Mouse (Mus musculus) forebrain, embryonic 13.5 days (tissue): ENCODE results near the gene Ergic1. TPM values are rescaled to one million over a fixed set of nuclear protein-coding genes. Genes with fewer than 3 reads are reported as not detected.

Experiments
- ATAC-seq: fragments of 200-750 bp; cut with Nextera tagmentation; 2 replicates; pipeline ENCODE4 v1.8.0; 2017
- H3K27ac ChIP-seq: fragments of 300-500 bp; sonication (generic); 2 replicates; pipeline ENCODE4 v1.5.1; 2015; ENCODE audit warnings: inconsistent platforms, mild to moderate bottlenecking, moderate library complexity
- H3K27me3 ChIP-seq: fragments of 300-500 bp; sonication (generic); 2 replicates; pipeline ENCODE4 v1.6.1; 2015; ENCODE audit warnings: mild to moderate bottlenecking, inconsistent platforms
- H3K36me3 ChIP-seq: fragments of 300-500 bp; sonication (generic); 2 replicates; pipeline ENCODE4 v1.6.1; 2015; ENCODE audit warnings: mild to moderate bottlenecking, inconsistent platforms; ENCODE audit not compliant: poor library complexity, severe bottlenecking
- H3K4me1 ChIP-seq: fragments of 300-500 bp; sonication (generic); 2 replicates; pipeline ENCODE4 v1.6.1; 2015; ENCODE audit warnings: inconsistent platforms
- H3K4me2 ChIP-seq: fragments of 300-500 bp; sonication (generic); 2 replicates; pipeline ENCODE4 v1.6.1; 2015; ENCODE audit warnings: inconsistent platforms, mild to moderate bottlenecking, moderate library complexity
- H3K4me3 ChIP-seq: fragments of 300-500 bp; sonication (generic); 2 replicates; pipeline ENCODE4 v1.5.1; 2015; ENCODE audit warnings: mild to moderate bottlenecking, inconsistent platforms
- H3K9ac ChIP-seq: fragments of 300-500 bp; sonication (generic); 2 replicates; pipeline ENCODE4 v1.6.1; 2015; ENCODE audit warnings: mild to moderate bottlenecking, inconsistent platforms
- H3K9me3 ChIP-seq: fragments of 300-500 bp; sonication (generic); replicated peaks from 2 replicates; pipeline ENCODE4 v1.6.1; 2016; ENCODE audit warnings: inconsistent platforms
- WGBS: fragments of 180-500 bp; shearing (Covaris S2); methylation state at CpG from one replicate; pipeline ENCODE4 v1.1.7; 2015; 5-methylcytosine and 5-hydroxymethylcytosine counted together
- polyA plus RNA-seq: library from polyadenylated mRNA; unstranded; fragments of >200 nt; fragmentation: Nextera tagmentation; extraction: Ambion mirVana; gene quantifications from 2 replicates; pipeline ENCODE4 v1.2.1, GENCODE M21; 2015

The Ergic1 gene
- 95.9 and 109 TPM in 2 replicates for polyA plus RNA-seq

DNA sequence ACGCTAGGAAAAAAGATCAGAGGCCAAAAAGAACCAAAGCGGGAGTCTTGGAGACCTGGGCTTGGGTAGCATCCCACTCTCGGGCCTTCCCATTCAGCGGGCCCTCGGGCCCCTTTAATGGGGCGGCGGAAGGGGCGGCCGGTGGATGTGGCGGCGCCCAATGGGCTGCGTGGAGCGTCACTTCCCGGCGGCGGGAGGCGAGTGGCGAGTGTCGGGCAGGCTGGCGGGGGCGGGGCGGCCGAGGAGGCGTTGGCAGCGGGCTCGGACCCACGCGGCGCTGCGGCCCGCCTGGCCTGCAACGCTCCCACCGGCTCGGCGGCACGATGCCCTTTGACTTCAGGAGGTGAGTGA, at the start of gene Ergic1:
TSS of gene Ergic1 (plus strand) at position 200 of the 351 bp plus-strand sequence.
- Histone ChIP-seq H3K4me2 (peak within 1 kb of the TSS; percentile 97), H3K36me3 (peaks cover 29% of the 10 kb centered on the region), H3K4me3 (peak within 1 kb of the TSS; percentile 83), H3K27me3 (0 out of 2 replicates have a peak, but pooled peaks cover 3% of the 10 kb centered on the region), H3K9ac (peak within 1 kb of the TSS; percentile 94), H3K9me3 (0 out of 2 replicates have a peak, but pooled peaks cover 3% of the 10 kb centered on the region), H3K4me1 (peaks cover 33% of the 10 kb centered on the region), H3K27ac (peak within 1 kb of the TSS; percentile 69)
- ATAC-seq, result peak; percentile 98
- under 1% methylated on average over 32 of the region's 36 CpGs for WGBS

DNA sequence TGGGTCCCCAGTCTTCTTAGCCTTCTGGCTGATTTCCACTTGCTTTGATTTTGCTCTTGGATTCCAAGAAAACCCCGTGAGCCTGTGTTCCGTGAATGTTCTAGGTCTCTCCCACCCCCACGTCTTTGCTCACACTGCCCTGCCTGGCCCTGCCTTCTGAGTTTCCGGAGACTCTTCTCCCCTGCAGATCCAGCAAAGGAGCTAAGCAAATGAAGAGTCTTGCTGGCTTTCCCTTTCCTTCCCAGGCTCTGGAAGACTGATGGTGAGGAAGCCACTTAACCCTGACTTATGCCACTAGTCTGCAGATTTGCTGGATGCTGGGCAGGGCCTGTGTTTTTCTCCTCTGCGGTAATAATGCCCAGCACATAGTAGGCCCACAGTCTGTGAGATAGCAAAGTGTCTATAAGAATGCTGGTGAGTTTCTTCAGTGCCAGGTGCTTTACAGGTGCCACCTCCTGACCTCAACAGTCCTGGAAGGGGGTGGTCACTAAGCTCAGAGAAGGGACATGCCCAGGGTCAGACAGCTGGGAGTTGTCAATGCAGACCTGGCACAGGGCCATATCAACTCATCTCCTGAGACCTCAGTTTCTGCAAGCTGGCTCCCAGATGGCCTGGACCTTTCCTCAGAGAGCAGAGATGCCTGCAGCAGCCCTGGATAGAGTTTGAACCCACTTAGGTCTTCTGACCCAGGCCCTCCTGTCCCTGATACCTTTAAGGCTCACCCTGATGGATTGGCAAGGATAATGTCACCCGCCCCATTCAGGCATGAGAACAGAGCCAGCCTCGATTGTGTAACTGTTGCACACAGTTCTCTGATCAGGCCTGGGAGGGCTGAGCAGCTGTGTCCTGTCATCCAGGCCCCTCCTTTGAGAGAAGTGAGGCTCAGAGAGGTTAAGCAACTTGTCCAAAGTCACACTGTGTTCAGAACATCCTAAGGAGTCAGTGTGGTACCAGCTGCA, 49.2 kb upstream of the Ergic1 start:
- Histone ChIP-seq H3K4me1 (peaks cover 10% of the 10 kb centered on the region; the same call in 1 of the 2 replicates), H3K4me3 (no peak overlapping the region), H3K27me3 (no peaks in the 10 kb centered on the region), H3K4me2 (no peak overlapping the region), H3K9ac (no peak overlapping the region), H3K36me3 (no peaks in the 10 kb centered on the region), H3K27ac (no peak overlapping the region), H3K9me3 (no peaks in the 10 kb centered on the region)
- ATAC-seq, result no peak
- 77% methylated on average over 7 of the region's 7 CpGs for WGBS

DNA sequence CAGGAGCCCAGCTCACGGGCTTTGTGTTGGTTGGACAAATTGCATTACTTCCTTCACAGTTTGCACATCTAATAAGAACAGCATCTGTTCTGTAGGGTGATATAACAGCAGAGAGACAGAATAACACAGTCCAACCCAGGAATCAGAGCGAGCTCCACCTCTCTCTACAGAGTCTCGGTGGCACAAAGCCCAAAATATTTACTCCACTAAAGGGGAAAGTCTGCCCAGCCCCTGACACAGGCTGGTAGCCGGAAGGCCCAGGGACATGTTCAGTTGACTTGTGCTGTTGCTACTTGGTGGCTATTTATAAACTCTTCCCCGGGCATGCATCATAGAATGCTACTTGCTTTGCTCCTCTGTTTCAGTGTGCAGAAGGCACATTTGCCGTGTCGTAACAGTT, 48.3 kb upstream of the Ergic1 start:
- H3K4me3 ChIP-seq, result no peak overlapping the region
- no peaks in the 10 kb centered on the region for H3K36me3 ChIP-seq
- H3K27me3 ChIP-seq, result no peaks in the 10 kb centered on the region
- H3K9me3 ChIP-seq, result no peaks in the 10 kb centered on the region
- no peak overlapping the region for H3K4me2 ChIP-seq
- no peak for ATAC-seq
- no peak overlapping the region for H3K9ac ChIP-seq
- H3K4me1 ChIP-seq, result peaks cover 10% of the 10 kb centered on the region; the same call in 1 of the 2 replicates
- WGBS, result 72% methylated on average over 7 of the region's 7 CpGs
- no peak overlapping the region for H3K27ac ChIP-seq

DNA sequence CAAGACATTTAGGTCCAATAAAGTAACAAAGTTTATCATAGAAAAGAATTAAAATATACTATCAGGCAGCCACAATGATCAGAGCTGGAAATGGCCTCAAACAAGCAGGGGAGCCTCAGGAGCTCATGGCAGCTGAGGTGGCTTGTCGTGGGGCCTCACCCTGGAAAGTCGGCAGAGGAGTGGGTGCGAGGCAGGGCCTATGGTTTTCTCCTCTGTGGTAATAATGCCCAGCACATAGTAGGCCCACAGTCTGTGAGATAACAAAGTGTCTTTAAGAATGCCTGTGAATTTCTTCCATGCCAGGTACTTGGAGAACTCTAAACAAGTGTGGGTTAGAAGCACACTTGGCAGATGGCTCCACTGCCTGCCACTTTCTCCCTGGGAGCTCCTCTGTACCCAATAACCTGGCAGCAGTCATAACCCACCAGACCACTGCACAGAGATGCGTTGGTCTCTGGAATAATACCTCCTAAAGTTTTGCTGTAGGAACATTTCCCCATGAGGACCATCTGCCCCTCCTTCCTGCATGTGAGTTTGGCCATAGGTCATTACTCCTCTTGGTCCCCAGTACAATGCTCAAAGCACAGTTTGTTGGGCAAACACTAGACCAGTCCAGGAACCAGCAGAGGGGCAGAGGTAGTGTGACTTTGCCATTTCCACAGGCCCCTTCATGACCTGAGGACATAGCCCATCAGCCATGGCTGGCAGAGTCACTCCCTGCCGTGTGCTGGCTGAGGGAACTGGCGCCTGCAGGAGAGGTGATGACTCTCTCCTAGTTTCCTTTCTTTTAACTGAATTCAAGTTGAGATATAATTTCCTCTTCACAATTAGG, 47.6 kb upstream of the Ergic1 start:
- no peak for ATAC-seq
- H3K27me3 ChIP-seq, result no peaks in the 10 kb centered on the region
- H3K4me1 ChIP-seq, result peaks cover 10% of the 10 kb centered on the region; the same call in 1 of the 2 replicates
- no peaks in the 10 kb centered on the region for H3K36me3 ChIP-seq
- no peak overlapping the region for H3K4me2 ChIP-seq
- H3K27ac ChIP-seq, result no peak overlapping the region
- no peaks in the 10 kb centered on the region for H3K9me3 ChIP-seq
- 82% methylated on average over 6 of the region's 6 CpGs for WGBS
- no peak overlapping the region for H3K4me3 ChIP-seq
- H3K9ac ChIP-seq, result no peak overlapping the region

DNA sequence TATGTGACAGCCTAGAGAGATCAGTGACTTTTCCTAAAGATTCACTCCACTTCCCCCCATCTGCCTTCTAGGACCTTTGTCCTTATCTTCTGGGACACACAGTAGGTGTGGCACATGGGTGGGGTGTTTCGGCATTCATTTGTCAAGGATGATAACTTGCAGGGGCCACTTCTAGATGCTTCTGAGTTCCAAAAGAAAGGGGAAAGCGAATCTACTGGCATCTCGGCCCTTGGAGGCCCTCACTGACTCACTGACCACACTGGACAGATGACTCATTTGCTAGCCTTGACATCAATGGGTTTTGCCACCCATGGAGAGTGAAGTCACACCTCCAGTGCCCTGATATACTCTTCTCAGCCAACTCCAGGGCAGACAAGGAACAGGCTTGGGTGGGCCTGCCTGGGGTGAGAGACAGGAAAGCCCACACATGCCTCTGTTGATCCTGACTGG, 46.7 kb upstream of the Ergic1 start:
- H3K4me3 ChIP-seq, result no peak overlapping the region
- H3K9ac ChIP-seq, result no peak overlapping the region
- no peaks in the 10 kb centered on the region for H3K9me3 ChIP-seq
- H3K4me2 ChIP-seq, result no peak overlapping the region
- H3K27ac ChIP-seq, result no peak overlapping the region
- peaks cover 6% of the 10 kb centered on the region; the same call in 1 of the 2 replicates for H3K4me1 ChIP-seq
- no peaks in the 10 kb centered on the region for H3K27me3 ChIP-seq
- WGBS, result 85% methylated on average over 3 of the region's 3 CpGs
- no peak for ATAC-seq
- no peaks in the 10 kb centered on the region for H3K36me3 ChIP-seq

DNA sequence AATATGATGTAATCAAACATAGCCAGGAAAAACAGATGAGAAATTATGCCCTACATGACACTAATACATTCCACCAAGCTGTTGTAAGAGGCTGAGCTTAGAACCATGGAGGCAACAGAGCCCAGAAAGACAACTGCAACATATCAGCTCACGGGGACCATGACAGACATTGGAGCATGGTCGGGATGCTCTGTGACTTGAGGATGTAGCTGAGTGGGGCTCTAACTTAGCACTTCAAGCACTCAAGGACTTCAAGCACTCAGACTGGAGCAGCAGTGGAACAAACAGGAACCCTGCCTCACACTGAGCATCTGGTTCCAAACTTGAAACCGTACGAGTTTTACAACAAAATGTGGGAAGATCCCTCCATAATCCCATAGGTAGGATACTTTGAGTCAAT, 45.6 kb upstream of the Ergic1 start:
- H3K4me3 ChIP-seq, result no peak overlapping the region
- no peaks in the 10 kb centered on the region for H3K36me3 ChIP-seq
- 86% methylated on average over 4 of the region's 4 CpGs for WGBS
- H3K4me2 ChIP-seq, result no peak overlapping the region
- no peaks in the 10 kb centered on the region for H3K27me3 ChIP-seq
- H3K9ac ChIP-seq, result no peak overlapping the region
- peaks cover 6% of the 10 kb centered on the region; the same call in 1 of the 2 replicates for H3K4me1 ChIP-seq
- ATAC-seq, result no peak
- H3K9me3 ChIP-seq, result no peaks in the 10 kb centered on the region
- no peak overlapping the region for H3K27ac ChIP-seq

DNA sequence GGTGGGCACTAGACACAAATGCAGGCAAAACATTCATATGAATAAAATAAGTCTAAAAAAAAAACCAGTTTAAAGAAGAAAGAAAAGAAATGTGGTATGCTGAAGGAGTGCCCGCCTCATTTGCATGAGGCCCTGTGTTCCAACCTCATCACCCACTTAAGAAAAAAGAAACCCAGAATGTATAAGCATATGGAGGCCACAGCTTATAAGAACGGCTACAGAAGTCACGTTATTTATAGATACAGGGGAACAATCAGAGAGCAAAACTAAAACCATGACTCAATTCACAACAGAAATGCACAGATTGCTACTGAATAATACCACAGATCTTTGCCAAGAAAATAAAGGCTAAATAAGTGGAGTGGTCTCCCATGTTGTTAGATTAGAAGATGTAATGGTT, 43.0 kb upstream of the Ergic1 start:
- WGBS, result 82% methylated on average over 3 of the region's 3 CpGs

DNA sequence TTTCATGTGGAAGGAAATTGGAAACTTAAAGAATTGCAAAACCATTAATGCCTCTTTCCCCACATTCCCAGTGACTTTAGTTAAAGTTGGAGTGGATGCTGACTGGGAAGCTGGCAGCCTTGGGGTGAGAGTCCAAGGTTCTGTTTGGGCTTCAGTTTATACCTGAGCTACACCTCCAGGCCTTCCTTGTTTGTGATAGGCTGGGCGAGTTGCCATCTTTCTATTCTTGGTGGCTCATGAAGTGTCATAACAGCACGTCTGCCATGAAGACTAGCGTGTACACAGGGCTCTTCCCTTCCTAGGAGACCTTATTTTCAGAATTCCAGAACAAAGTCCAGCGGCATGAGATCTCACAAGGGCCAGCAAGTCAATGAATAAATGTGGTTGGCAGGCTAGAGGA, 38.6 kb upstream of the Ergic1 start:
- Histone ChIP-seq H3K27me3 (no peaks in the 10 kb centered on the region), H3K4me1 (no peaks in the 10 kb centered on the region), H3K4me3 (no peak overlapping the region), H3K9ac (no peak overlapping the region), H3K9me3 (no peaks in the 10 kb centered on the region), H3K27ac (no peak overlapping the region), H3K36me3 (no peaks in the 10 kb centered on the region), H3K4me2 (no peak overlapping the region)
- 80% methylated on average over 4 of the region's 4 CpGs for WGBS
- ATAC-seq, result no peak

More for the DNA sequence above, 43.0 kb upstream of the Ergic1 start:
- Histone ChIP-seq H3K27me3 (no peaks in the 10 kb centered on the region), H3K27ac (no peak overlapping the region), H3K4me2 (no peak overlapping the region), H3K9me3 (no peaks in the 10 kb centered on the region), H3K4me3 (no peak overlapping the region), H3K9ac (no peak overlapping the region), H3K36me3 (no peaks in the 10 kb centered on the region), H3K4me1 (no peaks in the 10 kb centered on the region)
- ATAC-seq, result no peak

DNA sequence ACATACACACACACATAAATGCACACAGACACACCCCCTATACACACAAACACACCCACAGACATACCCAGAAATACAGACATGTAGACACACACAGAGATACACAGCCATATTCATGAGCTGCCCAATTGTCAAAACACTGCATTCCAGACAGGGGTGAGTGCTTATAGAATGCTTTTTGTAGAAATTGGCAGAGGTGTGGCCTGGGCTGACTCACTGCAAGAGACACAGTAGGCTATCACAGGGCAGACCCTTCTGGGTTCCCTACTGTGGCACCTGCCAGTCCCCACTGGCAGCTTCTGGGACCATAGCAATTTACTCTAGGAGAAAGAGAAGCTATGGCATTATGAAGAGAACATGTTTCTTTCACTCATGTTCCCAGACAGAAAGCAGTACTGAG, 37.0 kb upstream of the Ergic1 start:
- H3K9me3 ChIP-seq, result no peaks in the 10 kb centered on the region
- no peak overlapping the region for H3K4me3 ChIP-seq
- no peaks in the 10 kb centered on the region for H3K27me3 ChIP-seq
- no peaks in the 10 kb centered on the region for H3K4me1 ChIP-seq
- H3K9ac ChIP-seq, result no peak overlapping the region
- no peak overlapping the region for H3K4me2 ChIP-seq
- no peak for ATAC-seq
- no peak overlapping the region for H3K27ac ChIP-seq
- no peaks in the 10 kb centered on the region for H3K36me3 ChIP-seq

DNA sequence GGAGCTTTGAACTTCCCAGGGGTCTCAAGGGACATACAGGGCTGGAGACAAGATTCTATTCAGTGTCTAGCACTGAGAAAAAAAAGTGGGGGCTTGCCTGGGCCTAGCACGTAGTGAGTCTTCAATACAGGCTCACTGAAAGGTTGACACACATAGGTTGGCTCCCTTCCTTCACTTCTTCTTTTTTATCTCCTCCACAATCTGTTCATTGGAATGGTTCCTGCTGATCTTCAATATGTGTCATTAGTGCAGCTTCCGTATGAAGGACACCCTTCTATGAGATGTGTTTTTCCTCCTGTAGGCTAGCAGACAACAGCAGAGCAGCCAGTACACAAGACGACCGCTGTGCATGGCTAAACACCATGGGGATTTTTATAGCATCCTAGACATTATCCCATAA, 36.5 kb upstream of the Ergic1 start:
- Histone ChIP-seq H3K4me1 (no peaks in the 10 kb centered on the region), H3K9me3 (no peaks in the 10 kb centered on the region), H3K27me3 (no peaks in the 10 kb centered on the region), H3K4me2 (no peak overlapping the region), H3K27ac (no peak overlapping the region), H3K9ac (no peak overlapping the region), H3K4me3 (no peak overlapping the region), H3K36me3 (no peaks in the 10 kb centered on the region)
- no peak for ATAC-seq
- WGBS, result 83% methylated on average over 4 of the region's 4 CpGs

DNA sequence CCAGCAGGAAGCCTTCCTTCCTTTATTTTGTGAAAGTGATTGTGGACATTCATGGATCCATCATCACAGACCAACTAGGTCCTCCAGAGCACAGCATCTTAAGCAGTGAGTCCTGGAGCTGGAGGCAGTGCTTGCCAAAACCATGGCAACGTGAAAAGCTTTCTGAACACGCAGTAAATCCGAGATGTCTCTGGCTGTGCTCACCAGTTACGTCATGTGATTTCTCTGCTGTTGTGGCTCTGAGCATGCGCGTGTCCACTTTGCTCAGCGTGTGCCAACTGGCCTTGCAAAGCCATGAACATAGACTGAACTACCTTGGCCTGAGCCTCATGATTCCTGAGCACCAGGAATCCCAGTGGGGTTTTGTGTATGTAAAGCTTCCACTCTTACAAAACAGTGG, 36.0 kb upstream of the Ergic1 start:
- Histone ChIP-seq H3K36me3 (no peaks in the 10 kb centered on the region), H3K9me3 (no peaks in the 10 kb centered on the region), H3K27me3 (no peaks in the 10 kb centered on the region), H3K4me3 (no peak overlapping the region), H3K9ac (no peak overlapping the region), H3K27ac (no peak overlapping the region), H3K4me2 (no peak overlapping the region), H3K4me1 (no peaks in the 10 kb centered on the region)
- no peak for ATAC-seq
- 81% methylated on average over 7 of the region's 7 CpGs for WGBS

DNA sequence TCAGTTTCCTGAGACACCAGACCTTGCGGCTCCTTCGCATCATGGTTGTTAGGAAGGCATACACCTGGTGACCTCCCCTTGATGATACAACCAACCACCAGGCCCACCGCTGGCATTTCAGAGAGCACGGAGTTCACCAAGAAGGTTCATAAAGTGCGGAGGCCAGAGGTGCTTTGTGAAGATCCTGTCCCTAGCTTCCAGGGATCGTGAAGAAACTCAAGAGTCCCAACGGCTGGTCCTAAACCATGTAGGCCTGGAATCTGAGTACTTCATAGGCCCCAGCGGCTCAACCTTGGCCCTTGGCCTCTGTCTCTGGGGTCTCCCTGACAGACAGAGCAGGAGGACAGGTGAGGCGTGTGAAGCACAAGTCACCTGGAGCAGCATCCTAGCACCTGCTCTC, 34.0 kb upstream of the Ergic1 start:
- H3K9me3 ChIP-seq, result no peaks in the 10 kb centered on the region
- H3K4me2 ChIP-seq, result no peak overlapping the region
- no peaks in the 10 kb centered on the region for H3K4me1 ChIP-seq
- WGBS, result 93% methylated on average over 9 of the region's 9 CpGs
- no peaks in the 10 kb centered on the region for H3K36me3 ChIP-seq
- no peak overlapping the region for H3K9ac ChIP-seq
- ATAC-seq, result no peak
- H3K27ac ChIP-seq, result no peak overlapping the region
- H3K27me3 ChIP-seq, result no peaks in the 10 kb centered on the region
- no peak overlapping the region for H3K4me3 ChIP-seq
